Mouse (Mus musculus) liver, embryonic 14.5 days (tissue): ENCODE data around the gene Lrrc1. TPM values are rescaled to one million over a fixed set of nuclear protein-coding genes. Genes with fewer than 3 reads are reported as not detected.

ENCODE experiments used
- ATAC-seq: fragments of 200-750 bp; cut with Nextera tagmentation; 2 replicates; pipeline ENCODE4 v1.8.0; 2017; ENCODE audit warnings: moderate number of reproducible peaks, mild to moderate bottlenecking, moderate library complexity; ENCODE audit not compliant: insufficient read depth
- DNase-seq, 3 experiments: peaks; one replicate each; pipeline ENCODE4 v3.0.0-alpha.2; 2012 to 2013; ENCODE audit warnings: low read depth in 3 of 3, low spot score in 3 of 3
- H3K27ac ChIP-seq: fragments of 300-500 bp; sonication (generic); 2 replicates; pipeline ENCODE4 v1.5.1; 2014; ENCODE audit warnings: moderate library complexity, mild to moderate bottlenecking, control low read depth, inconsistent platforms
- H3K27me3 ChIP-seq: fragments of 300-500 bp; sonication (generic); 2 replicates; pipeline ENCODE4 v1.6.1; 2014; ENCODE audit warnings: mild to moderate bottlenecking, low read length, moderate library complexity; ENCODE audit not compliant: control insufficient read depth, insufficient read depth
- H3K36me3 ChIP-seq: fragments of 300-500 bp; sonication (generic); replicated peaks from 2 replicates; pipeline ENCODE4 v1.6.1; 2014; ENCODE audit warnings: low read depth; ENCODE audit not compliant: control insufficient read depth, insufficient read depth
- H3K4me1 ChIP-seq, 2 experiments: fragments of 200-500 bp in 1 of 2; fragments of 300-500 bp in 1 of 2; sonication (generic) in 1 of 2; replicated peaks; 2 replicates each; pipeline ENCODE4 v1.6.1; 2012 to 2014; ENCODE audit warnings: antibody characterized with exemption in 1 of 2, inconsistent platforms in 1 of 2, low read length in 1 of 2; ENCODE audit not compliant: control insufficient read depth in 2 of 2, insufficient read depth in 2 of 2
- H3K4me2 ChIP-seq: fragments of 300-500 bp; sonication (generic); 2 replicates; pipeline ENCODE4 v1.6.1; 2014; ENCODE audit warnings: low read depth, mild to moderate bottlenecking, control low read depth, moderate library complexity
- H3K4me3 ChIP-seq, 2 experiments: fragments of 200-500 bp in 1 of 2; fragments of 300-500 bp in 1 of 2; sonication (generic) in 1 of 2; 2 replicates each; pipeline ENCODE4 v1.5.1; 2012 to 2014; ENCODE audit warnings: low read depth in 2 of 2, low read length in 2 of 2, mild to moderate bottlenecking in 2 of 2, control low read depth in 1 of 2, inconsistent platforms in 1 of 2, moderate library complexity in 1 of 2; ENCODE audit not compliant: insufficient read depth in 1 of 2
- H3K9ac ChIP-seq: fragments of 300-500 bp; sonication (generic); replicated peaks from 2 replicates; pipeline ENCODE4 v1.6.1; 2014; ENCODE audit warnings: mild to moderate bottlenecking, control low read depth, moderate library complexity
- H3K9me3 ChIP-seq: fragments of 300-500 bp; sonication (generic); 2 replicates; pipeline ENCODE4 v1.6.1; 2016; ENCODE audit warnings: low read length, mixed read lengths; ENCODE audit not compliant: control insufficient read depth
- CTCF ChIP-seq: IDR thresholded peaks from 2 replicates; pipeline ENCODE4 v1.5.1; 2016; ENCODE audit warnings: antibody characterized with exemption, low read depth, control low read depth
- EP300 ChIP-seq: IDR thresholded peaks from 2 replicates; pipeline ENCODE4 v1.6.1; 2016; ENCODE audit warnings: antibody characterized with exemption, low read depth
- WGBS: fragments of 180-500 bp; shearing (Covaris S2); extraction: QIAGEN DNeasy Blood & Tissue Kit; methylation state at CpG from one replicate; pipeline ENCODE4 v1.1.7; 2014; ENCODE audit not compliant: insufficient replicate concordance; 5-methylcytosine and 5-hydroxymethylcytosine counted together
- microRNA-seq: library from miRNA; unstranded; fragments of <30 nt; microRNA quantifications from one replicate; pipeline ENCODE4, GENCODE M21; 2016
- polyA plus RNA-seq, 2 experiments: library from polyadenylated mRNA; depleted of rRNA in 1 of 2; stranded (reverse) in 1 of 2; unstranded in 1 of 2; fragments of >200 nt; fragmentation: Nextera tagmentation in 1 of 2; extraction: Ambion mirVana in 1 of 2; gene quantifications; 2 replicates each; pipeline versions ENCODE4 v1.2.1 to v1.2.3; 2012 to 2014

The Lrrc1 gene
- polyA plus RNA-seq, 2 experiments = 3.1 to 3.2 TPM

DNA sequence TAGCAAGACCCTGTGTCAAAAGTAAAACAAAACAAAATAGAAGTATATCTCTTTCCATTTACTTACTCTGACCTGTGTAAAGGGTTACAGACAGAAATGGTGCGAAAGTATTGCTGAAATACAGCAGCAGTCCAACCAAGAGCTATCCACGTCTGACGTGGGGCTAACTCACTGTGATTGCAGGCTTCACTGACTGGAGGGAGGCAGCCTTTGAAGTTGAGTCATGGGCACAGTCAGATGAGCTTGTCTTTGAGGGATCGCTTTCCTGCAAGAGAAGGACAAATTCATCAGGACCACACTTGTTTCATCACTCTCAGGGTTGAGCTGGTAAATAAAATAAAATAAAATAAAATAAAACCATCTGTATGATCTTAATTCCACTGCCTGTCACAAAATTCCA, 160.7 kb downstream of the Lrrc1 start:
- no peak for DNase-seq
- WGBS = 51% methylated on average over 4 of the region's 4 CpGs

DNA sequence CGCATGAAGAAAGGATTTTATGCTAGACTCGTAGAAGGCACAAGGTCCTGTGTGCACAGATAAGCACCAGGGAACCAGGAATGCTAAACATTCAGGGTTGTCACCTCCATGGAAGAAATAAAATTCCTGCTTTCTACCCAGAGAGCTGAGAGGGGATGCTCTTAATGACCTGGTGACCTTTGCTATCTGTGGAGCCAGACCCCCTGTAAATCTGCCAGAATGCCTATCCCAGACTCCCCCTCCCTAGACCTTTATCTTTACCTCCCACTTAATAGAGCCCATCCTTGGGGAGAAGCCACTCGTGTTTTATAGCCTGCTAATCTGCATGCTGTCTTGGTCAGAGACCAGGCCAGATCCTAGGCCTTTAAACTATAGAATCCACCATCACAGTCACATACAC, 162.2 kb downstream of the Lrrc1 start:
- ATAC-seq = no peak
- TF ChIP-seq EP300 (no peak), CTCF (no peak)
- no peak overlapping the region for H3K4me3 ChIP-seq
- no peaks in the 10 kb centered on the region for H3K36me3 ChIP-seq
- no peaks in the 10 kb centered on the region for H3K9me3 ChIP-seq
- H3K4me1 ChIP-seq = no peaks in the 10 kb centered on the region
- H3K27ac ChIP-seq = no peak overlapping the region
- DNase-seq = no peak
- no peak overlapping the region for H3K9ac ChIP-seq
- no peak overlapping the region for H3K4me2 ChIP-seq
- WGBS = 45% methylated on average over 3 of the region's 3 CpGs
- no peaks in the 10 kb centered on the region for H3K27me3 ChIP-seq

More for the DNA sequence above, 160.7 kb downstream of the Lrrc1 start:
- H3K36me3 ChIP-seq = no peaks in the 10 kb centered on the region
- no peak overlapping the region for H3K27ac ChIP-seq
- H3K9ac ChIP-seq = no peak overlapping the region
- no peak for TF ChIP-seq EP300
- no peak for TF ChIP-seq CTCF
- no peak for ATAC-seq
- no peak overlapping the region for H3K4me3 ChIP-seq
- no peaks in the 10 kb centered on the region for H3K4me1 ChIP-seq
- no peaks in the 10 kb centered on the region for H3K9me3 ChIP-seq
- H3K4me2 ChIP-seq = no peak overlapping the region
- H3K27me3 ChIP-seq = no peaks in the 10 kb centered on the region

DNA sequence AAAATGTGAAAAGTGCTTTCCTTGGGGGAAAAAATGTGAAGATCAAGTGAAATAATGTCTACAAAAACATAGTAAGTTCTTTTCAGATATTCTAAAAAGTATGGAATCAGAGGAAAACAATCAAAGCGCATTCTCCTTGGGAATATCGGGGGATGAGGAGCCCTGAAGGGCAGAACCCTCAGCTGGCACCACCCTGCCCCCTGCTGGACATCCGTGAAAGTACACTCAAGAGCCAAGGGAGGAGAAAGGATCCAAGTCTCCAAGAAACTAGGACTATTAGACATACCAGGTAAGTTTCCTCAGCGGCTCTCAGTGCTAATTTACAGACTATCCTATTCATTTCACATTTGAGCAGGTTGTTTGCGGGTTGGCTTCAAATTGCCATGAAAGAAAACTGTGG, 163.1 kb downstream of the Lrrc1 start:
- WGBS = 7% methylated on average over 5 of the region's 5 CpGs
- Histone ChIP-seq H3K27ac (no peak overlapping the region), H3K36me3 (no peaks in the 10 kb centered on the region), H3K4me3 (no peak overlapping the region), H3K9me3 (no peaks in the 10 kb centered on the region), H3K4me1 (no peaks in the 10 kb centered on the region), H3K9ac (no peak overlapping the region), H3K27me3 (no peaks in the 10 kb centered on the region), H3K4me2 (no peak overlapping the region)
- TF ChIP-seq EP300 = no peak
- TF ChIP-seq CTCF = peak; percentile 88
- DNase-seq = no peak
- ATAC-seq = no peak

Small RNAs within 50 kb of the gene (microRNA-seq; reads per million reads assigned to microRNA genes)
- gene Gm25250 = not detected

Other genes with a start within 250 kb of the Lrrc1 start
- not detected in 2 replicates for gene Mlip, start 191.9 kb downstream of the Lrrc1 start, polyA plus RNA-seq (2012; rRNA removed)
- not detected in 2 replicates for gene Mlip, start 191.9 kb downstream of the Lrrc1 start, polyA plus RNA-seq (2014; fragmentation: Nextera tagmentation; extraction: Ambion mirVana)
- gene Klhl31, start 91.6 kb upstream of the Lrrc1 start, polyA plus RNA-seq (2012; rRNA removed) = under 0.01 and 0.01 TPM in 2 replicates
- gene Klhl31, start 91.6 kb upstream of the Lrrc1 start, polyA plus RNA-seq (2014; fragmentation: Nextera tagmentation; extraction: Ambion mirVana) = not detected in 2 replicates
- 24.1 and 30.9 TPM in 2 replicates for gene Gclc, start 209.7 kb upstream of the Lrrc1 start, polyA plus RNA-seq (2012; rRNA removed)
- 26.6 and 31.8 TPM in 2 replicates for gene Gclc, start 209.7 kb upstream of the Lrrc1 start, polyA plus RNA-seq (2014; fragmentation: Nextera tagmentation; extraction: Ambion mirVana)